Comparison of ENCODE assay signal across 8 mouse cellular contexts in the genomic region with DNA sequence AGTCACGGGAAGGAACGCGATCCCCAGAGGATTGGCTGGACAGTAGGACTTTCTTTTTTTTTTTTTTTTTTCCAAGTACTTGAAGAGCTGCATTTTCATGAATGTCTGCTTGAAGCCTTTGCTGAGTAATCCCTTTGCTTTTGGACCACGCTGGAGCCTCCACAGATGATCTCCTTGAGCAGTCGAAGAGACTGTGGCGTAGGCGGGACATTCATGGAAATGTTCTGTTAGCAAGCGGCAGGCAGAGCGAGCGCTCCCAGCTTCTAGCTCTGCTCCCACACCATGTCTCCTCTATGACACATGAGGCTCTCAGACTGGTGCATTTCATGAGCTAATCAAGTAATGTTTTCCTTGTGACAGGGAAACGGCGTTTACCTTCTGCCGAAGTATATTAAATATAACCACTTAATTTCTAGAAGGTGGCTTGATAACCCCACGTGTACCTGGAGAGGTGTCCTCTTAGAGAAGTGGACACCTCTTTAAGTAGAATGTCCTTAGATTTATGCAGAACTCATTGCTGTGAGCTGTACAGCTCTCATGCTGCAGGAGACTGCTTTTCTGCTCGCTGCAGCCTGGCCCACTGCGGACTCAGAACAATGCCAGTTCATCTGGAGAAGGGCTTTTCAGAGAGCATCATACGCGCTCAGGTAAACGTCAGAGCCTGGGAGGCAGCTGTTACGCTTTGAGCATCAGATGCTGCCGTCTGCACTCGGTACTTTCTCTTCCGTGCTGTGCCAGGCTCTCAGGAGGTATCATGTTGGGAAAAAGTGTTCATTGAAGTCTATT.
A peak's percentile ranks its signal among the peaks of the same experiment; 100 is the strongest.
DNase-seq lines count a peak whose midpoint lies in the region; ATAC-seq and TF ChIP-seq lines count a peak whose summit lies in the region.

No protein-coding gene starts in this region.

- DNase-seq in heart, postnatal 36 days, result no peak
- DNase-seq in brain, adult 2 months (ENCODE audit: low read depth, low spot score), result peak; percentile 96
- peak; percentile 47 to 60 for DNase-seq in frontal cortex, postnatal 25 days (ENCODE audit: low spot score in 2 of 2)
- peak; percentile 85 to 98 for DNase-seq in left cerebral cortex, postnatal 25 days (ENCODE audit: low spot score in 2 of 2)
- no peak for DNase-seq in thymus, postnatal 0 days (ENCODE audit: low spot score)
- DNase-seq in cerebellum, adult 2 months, result no peak
- no peak for DNase-seq in liver, postnatal 0 days

- no peak overlapping the region for H3K4me3 ChIP-seq in heart, embryonic 16.5 days (ENCODE audit: low read length)
- H3K4me3 ChIP-seq in cerebellum, adult 2 months (replicated peaks; ENCODE audit: insufficient read depth, low read depth, low read length), result no peak overlapping the region
- no peak overlapping the region for H3K4me3 ChIP-seq in liver, postnatal 0 days (ENCODE audit: low read depth, low read length)

- TF ChIP-seq POLR2A in cerebellum, adult 2 months (IDR thresholded peaks at IDR 0.05; ENCODE audit: borderline replicate concordance, insufficient read depth, low read length), result no peak

- H3K27me3 ChIP-seq in heart, embryonic 16.5 days (ENCODE audit: control insufficient read depth, insufficient read depth, low read length), result no peaks in the 10 kb centered on the region
- no peaks in the 10 kb centered on the region for H3K27me3 ChIP-seq in cerebellum, adult 2 months (ENCODE audit: control insufficient read depth, insufficient read depth, low read length)
- H3K27me3 ChIP-seq in liver, postnatal 0 days (ENCODE audit: insufficient read depth, low read length), result 0 out of 2 replicates have a peak, but pooled peaks cover 4% of the 10 kb centered on the region

- H3K9ac ChIP-seq in heart, embryonic 16.5 days (ENCODE audit: low read length), result no peak overlapping the region
- no peak overlapping the region for H3K9ac ChIP-seq in liver, postnatal 0 days (replicated peaks)

- H3K4me1 ChIP-seq in heart, embryonic 16.5 days (ENCODE audit: control insufficient read depth, insufficient read depth, low read length), result peaks cover 5% of the 10 kb centered on the region; the same call in 1 of the 2 replicates
- H3K4me1 ChIP-seq in cerebellum, adult 2 months (ENCODE audit: control insufficient read depth, insufficient read depth, low read length), result peaks cover 15% of the 10 kb centered on the region
- peaks cover 12% of the 10 kb centered on the region; the same call in 1 of the 2 replicates for H3K4me1 ChIP-seq in liver, postnatal 0 days (ENCODE audit: insufficient read depth)

- H3K36me3 ChIP-seq in heart, embryonic 16.5 days (ENCODE audit: control insufficient read depth, insufficient read depth), result no peaks in the 10 kb centered on the region
- no peaks in the 10 kb centered on the region for H3K36me3 ChIP-seq in liver, postnatal 0 days (replicated peaks; ENCODE audit: insufficient read depth, low read length)

- H3K27ac ChIP-seq in heart, embryonic 16.5 days (ENCODE audit: low read length), result peak overlapping the region; percentile 64
- no peak overlapping the region for H3K27ac ChIP-seq in cerebellum, adult 2 months (ENCODE audit: insufficient read depth, low read length)
- no peak overlapping the region for H3K27ac ChIP-seq in liver, postnatal 0 days (ENCODE audit: low read depth)

- intact Hi-C loops in heart, postnatal 36 days (cut with DNase I), result loop anchor here (5.0 kb wide), 1 partner anchor 47 kb away; no protein-coding TSS in a partner anchor
- intact Hi-C loops in left cerebral cortex, postnatal 25 days (cut with DNase I), result no loop called here

- 75% methylated on average over 23 of the region's 23 CpGs for WGBS in heart, embryonic 16.5 days
- 59% methylated on average over 23 of the region's 23 CpGs for WGBS in cerebellum, adult 2 months
- 80% methylated on average over 23 of the region's 23 CpGs for WGBS in liver, postnatal 0 days (ENCODE audit: insufficient replicate concordance)

- peak overlapping the region; percentile 19; the same call in 1 of the 2 replicates for H3K4me2 ChIP-seq in heart, embryonic 16.5 days (ENCODE audit: low read depth, low read length)
- H3K4me2 ChIP-seq in liver, postnatal 0 days (ENCODE audit: low read depth, low read length), result no peak overlapping the region

- H3K9me3 ChIP-seq in heart, embryonic 16.5 days (replicated peaks; ENCODE audit: control insufficient read depth, low read length), result no peaks in the 10 kb centered on the region
- no peaks in the 10 kb centered on the region for H3K9me3 ChIP-seq in liver, postnatal 0 days (ENCODE audit: low read length)

- TF ChIP-seq EP300 in liver, postnatal 0 days (IDR thresholded peaks at IDR 0.05; ENCODE audit: low read depth), result no peak

- no peak for ATAC-seq in heart, embryonic 16.5 days (replicated peaks; ENCODE audit: extremely low read depth, insufficient read depth, low FRiP score)
- ATAC-seq in liver, postnatal 0 days, result no peak

- no peak for TF ChIP-seq CTCF in cerebellum, adult 2 months (IDR thresholded peaks at IDR 0.05; ENCODE audit: borderline replicate concordance, insufficient read depth, low read depth, low read length)
- TF ChIP-seq CTCF in liver, postnatal 0 days (IDR thresholded peaks at IDR 0.05; ENCODE audit: low read depth), result no peak

Comparison
In these comparisons a context has a peak if more than half of its experiments do, and no peak if none do; other contexts are left out.
1. DNase-seq: peak in brain, adult 2 months (single experiment), frontal cortex, postnatal 25 days (2 of 2) and left cerebral cortex, postnatal 25 days (2 of 2); none in heart, postnatal 36 days (0 of 2), thymus, postnatal 0 days (single experiment), cerebellum, adult 2 months (0 of 2) and liver, postnatal 0 days (single experiment).